Mouse (Mus musculus) thymus, adult 2 months (tissue): ENCODE results near the gene Cpeb1.

ENCODE experiments used
- CTCF ChIP-seq: fragments of 200-500 bp; IDR thresholded peaks from 2 replicates; pipeline ENCODE4 v1.5.1; 2012; ENCODE audit warnings: mild to moderate bottlenecking, control low read depth, low read length, moderate library complexity, borderline replicate concordance; ENCODE audit not compliant: control insufficient read depth, poor library complexity, insufficient read depth; ENCODE audit errors: extremely low read depth
- POLR2A ChIP-seq: fragments of 200-500 bp; IDR thresholded peaks from 2 replicates; pipeline ENCODE4 v1.6.1; 2012; ENCODE audit warnings: mild to moderate bottlenecking, low read length, control low read depth, moderate library complexity; ENCODE audit not compliant: control insufficient read depth, poor library complexity, insufficient read depth; ENCODE audit errors: extremely low read depth

DNA sequence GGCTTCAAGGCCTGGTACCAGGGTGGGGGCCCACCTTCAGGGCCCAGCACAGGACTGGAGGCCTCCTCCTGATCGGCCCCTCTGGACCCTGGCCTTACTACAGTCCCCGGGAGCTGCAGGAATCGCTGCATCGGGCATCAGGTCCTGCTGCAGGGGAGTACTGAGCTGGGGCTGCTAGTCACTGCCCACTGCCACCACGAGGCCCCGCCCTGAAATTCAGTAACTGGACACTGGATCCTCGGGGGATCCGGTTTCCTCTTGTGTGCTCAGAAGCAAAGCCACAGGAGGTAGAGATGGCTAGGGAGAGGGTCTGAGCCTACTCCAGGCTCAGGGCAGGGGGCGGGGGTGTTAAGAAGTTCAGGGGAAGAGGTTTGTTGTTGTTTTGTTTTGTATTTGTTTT lies 34.4 kb upstream of the Cpeb1 start:
- no peak for TF ChIP-seq CTCF
- TF ChIP-seq POLR2A = no peak
